Mouse (Mus musculus) spleen, adult 12 weeks (tissue): Measurements from ENCODE around the gene Anln.
A peak's percentile ranks its signal among the peaks of the same experiment; 100 is the strongest.

Source experiments
- DNase-seq: peaks from one replicate; pipeline ENCODE4 v3.0.0; 2022; ENCODE audit warnings: low spot score

Anln gene

GRCm38 (mm10) chr9:22402001-22402400, 13.0 kb upstream of the Anln start:
- DNase-seq = no peak

GRCm38 (mm10) chr9:22399021-22399420, 10.0 kb upstream of the Anln start:
- DNase-seq = no peak

DNA sequence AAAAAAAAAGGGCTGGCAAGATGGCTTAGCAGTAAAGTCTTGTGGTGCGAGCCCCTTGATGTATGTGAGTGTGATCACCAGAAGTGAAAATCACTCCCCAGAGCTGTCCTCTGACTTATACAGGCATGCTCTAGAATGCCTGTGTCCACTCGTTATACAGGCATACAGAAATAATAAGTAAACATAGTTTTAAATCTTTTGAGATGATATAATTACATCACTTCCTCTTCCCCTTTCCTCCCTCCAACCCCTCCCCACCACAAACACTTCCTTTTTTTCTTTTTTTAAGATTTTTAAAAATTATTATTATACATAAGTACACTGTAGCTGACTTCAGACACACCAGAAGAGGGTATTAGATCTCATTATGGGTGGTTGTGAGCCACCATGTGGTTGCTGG, 5.7 kb upstream of the Anln start:
- DNase-seq = no peak

DNA sequence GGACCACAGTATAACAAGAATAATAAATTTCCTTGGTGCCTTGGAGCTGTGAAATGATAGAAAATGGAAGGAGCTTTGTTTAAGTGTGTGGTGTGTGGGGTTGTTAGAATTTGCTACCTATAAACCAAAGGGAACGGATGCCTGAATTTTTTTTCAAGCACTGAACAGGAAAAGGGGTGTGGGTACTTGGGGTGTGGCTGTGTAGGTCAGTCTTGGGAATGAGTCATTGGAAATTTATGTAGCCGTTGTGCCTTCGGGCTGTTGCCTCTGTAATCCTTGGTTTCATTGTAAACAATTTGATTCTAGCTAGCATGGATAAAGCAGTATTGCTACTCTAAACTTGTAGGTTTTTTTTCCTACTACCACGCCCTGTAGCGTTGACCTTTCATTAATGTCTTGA, 1.4 kb upstream of the Anln start:
- no peak for DNase-seq

- no peak for DNase-seq
Measured at GRCm38 (mm10) chr9:22389736-22390245, 803 bp upstream of the Anln start.

DNA sequence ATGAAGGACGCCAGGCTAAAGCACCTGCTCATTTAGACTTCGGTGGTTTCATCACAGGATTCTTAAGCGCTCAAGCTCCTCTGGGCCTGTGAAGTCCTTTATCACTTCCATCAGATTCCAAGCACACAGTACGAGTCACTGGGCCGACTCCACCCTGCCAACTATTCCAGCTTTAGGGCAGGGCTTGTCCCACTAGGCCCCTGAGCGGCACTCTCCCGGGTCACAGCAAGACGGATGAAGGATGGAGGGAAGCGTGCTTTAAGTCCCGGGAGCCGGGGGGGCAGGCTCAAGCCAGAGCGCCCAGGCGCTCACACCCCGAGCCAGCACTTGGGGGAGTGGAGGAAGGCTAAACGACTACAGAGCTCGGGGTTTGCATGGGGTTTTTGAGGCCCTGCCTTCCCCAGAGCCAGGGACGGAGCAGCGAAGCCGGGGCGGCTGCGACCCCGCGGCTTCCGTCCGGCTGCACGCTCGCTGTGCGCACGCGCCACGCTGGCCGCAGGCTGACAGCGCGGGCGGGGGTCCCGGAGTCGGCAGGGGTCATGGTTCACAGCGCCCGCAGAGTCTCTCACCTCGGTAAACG, 497 bp downstream of the Anln start:
- peak; percentile 68 for DNase-seq

DNA sequence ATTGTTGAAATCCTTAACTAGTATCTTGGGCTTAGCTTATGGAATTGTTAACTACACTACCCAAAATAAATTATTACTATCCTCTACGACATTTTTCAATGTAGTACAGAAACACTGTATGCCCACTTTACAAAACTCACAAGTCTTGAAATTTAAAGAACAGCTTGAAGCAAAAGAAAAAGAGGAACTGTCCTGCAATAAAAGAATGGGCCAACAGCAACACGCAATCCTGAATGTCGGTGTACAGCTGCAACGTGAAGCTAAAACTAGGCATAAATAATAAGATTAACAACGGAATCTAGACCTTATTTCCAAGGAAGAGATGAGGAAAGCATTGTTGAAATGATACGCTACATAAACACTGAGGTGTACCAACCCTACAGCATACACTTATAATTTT, 1.1 kb downstream of the Anln start:
- no peak for DNase-seq

DNA sequence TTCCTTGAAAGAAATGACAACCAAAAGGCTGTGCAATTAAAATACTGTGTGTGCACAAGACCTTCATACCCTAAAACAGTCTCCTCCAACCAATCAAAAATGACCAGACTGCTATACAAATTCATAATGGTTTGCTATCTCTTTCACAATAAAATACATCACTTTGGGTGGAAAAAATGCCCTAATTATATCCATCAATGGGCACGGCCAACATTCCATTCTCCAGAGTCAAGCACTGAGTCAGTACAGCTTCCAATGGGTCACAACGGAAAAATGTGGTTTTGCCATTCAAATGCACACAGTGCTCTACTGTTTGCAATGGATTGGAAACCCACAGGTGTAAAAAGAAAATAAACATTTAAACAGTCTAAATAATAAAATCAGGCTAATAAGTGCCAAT, 3.1 kb downstream of the Anln start:
- no peak for DNase-seq

GRCm38 (mm10) chr9:22376086-22376485, 12.9 kb downstream of the Anln start:
- no peak for DNase-seq

DNA sequence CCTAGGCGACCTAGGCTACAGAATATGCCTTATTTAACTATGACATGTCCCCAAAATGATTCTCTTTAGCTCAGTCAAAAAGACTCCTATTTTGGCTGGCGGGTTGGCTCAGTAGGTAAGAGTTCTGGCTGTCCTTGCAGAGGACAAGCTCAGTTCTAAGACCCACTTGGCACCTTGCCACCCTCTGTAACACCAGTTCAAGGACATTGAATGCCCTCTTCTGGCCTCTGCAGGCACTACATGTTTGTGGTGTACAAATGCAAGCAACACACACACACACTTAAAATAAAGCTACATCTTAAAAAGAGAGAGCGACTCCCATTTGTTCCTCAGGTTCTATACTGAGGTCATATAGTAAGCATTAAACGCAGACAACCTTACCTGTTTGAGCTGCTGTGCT, 16.2 kb downstream of the Anln start:
- DNase-seq = no peak

DNA sequence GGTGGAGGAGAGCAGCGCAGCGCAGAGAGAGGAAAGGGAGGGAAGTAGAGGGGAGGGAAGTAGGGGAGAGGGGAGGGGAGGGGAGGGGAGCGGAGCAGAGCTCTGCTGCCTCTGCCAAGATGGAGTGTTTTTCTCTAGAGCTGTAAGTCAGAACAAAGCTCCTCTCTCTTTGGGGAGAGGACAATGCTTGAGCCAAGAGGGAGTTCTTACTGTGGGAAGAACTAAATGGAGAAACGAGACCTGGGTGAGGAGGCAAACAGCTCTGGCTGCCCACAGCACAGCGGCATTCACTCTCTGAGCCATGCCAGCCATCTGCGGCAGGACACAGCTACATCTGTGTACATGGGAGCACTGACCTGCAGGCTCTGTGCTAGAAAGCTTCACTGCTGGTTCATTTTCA, 21.0 kb downstream of the Anln start:
- no peak for DNase-seq

- DNase-seq = no peak
Measured at GRCm38 (mm10) chr9:22366621-22367020, 22.4 kb downstream of the Anln start.

DNA sequence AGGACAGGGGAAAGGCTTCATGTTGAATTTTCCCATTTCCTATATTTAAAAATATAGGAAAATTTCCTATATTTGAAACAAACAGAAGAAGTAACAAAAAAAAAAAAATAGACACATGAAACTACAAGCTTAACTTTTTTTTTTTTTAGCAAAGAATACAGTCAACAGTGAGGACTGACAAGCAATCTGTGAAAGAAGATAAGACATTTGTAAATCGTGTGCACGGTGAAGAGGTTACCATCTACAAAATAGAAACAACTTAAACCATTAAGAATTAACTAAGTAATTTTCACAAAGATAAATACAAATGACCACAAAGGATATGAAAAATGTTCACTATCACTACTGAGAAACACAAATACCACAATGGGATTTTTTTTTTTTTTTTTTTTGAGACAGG, 22.8 kb downstream of the Anln start:
- no peak for DNase-seq

- no peak for DNase-seq
Measured at GRCm38 (mm10) chr9:22360916-22361315, 28.1 kb downstream of the Anln start.

DNA sequence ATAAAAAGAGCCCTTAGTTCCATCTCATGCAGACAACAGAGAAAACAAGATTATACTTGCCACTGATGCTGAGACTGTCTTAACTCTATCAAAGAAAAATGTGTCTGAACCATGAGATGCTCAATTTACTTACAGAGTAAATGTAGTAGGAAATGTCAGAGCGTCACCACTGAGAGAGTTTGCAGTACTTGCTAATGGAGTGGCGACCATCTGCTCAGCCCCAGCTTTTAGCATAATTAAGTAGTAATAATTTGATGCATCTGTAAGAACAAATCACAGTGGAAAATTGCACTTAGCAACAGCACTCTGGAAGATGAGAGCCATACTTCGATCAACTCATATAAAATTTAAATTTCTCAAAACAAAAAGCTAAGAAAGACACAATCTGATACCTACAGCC, 33.1 kb downstream of the Anln start:
- DNase-seq = no peak

DNA sequence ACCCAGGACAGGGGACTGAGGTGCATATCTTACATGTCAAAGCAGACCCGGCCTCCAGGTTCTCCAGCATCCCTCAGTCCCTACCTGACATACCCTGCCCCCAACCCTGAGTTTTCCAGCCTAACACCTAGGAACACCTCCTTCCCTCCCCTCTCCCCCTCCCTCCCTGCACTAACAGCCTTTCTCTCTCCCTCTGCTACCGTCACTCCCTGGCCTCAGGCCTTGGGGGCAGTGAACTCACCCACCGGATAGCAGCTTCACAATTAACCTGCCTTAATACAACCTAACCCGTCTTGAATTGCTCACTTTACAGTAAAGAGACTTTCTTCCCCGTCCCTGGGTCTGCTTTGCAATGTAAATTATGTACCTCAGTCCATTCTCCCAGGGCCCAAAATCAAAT, 35.1 kb downstream of the Anln start:
- DNase-seq = no peak

DNA sequence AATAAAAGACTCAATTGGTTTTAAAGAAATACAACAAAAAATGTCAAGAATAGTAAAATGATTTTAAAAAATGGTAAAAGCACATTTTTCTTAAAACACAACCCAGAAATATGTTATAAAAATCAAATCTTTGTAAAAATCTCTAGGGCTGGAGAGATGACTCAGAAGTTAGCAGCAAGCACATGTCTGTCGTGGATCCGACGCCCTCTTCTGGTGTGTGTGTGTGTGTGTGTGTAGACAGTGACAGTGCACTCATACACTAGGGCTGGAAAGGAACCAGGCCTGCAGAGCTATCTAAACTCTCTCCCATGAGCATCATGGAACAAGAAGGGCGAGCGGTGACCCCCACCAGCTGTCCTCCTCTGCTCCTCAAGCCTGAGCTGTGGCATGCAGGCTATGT, 35.5 kb downstream of the Anln start:
- no peak for DNase-seq

GRCm38 (mm10) chr9:22340331-22340730, 48.7 kb downstream of the Anln start:
- no peak for DNase-seq

GRCm38 (mm10) chr9:22337217-22337616, 51.8 kb downstream of the Anln start:
- DNase-seq = no peak

DNA sequence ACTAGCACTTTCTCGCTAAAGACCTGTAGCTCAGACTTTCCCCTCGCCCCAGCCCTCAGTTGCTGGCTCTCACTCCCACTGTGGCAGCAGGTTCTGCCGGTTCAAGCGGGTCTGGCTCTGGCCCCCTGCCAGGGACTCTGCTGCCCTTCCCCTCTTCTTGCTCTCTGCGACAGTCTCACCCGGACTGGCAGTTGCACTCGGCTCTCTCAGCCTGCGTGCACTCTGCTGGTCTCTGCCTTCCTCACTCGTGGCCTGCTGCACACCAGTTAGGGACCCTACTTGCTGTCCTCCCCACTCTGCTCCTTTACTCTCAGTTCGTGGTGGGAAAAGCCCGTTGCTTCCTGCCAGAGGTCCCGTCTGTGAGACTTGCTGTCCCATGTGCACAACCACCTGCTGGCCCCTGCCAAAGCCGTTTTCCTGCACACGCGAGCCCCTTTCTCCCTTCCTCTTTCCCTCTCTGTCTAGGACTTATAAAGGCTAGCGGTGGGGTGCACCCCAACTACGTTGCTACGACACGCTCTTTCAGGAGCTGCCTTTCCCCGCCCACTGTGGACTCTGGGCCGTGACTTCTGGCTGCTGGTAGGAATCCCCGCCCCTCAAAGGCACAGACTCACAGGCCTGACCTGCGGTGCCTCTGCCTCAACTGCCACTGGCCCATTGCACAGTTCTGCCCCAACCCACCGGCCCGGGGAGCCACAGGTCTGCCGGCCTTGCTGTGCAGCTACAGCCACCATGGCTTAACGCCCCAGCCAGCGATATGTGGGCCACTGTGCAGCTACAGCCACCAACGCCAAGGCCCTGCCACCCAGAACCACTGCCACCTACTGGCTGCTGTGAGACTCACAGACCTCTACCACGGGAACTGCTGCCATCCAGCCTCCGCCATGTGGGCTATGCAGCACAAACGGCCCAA, 61.3 kb downstream of the Anln start:
- peak; percentile 83 for DNase-seq

GRCm38 (mm10) chr9:22327099-22327474, 61.9 kb downstream of the Anln start:
- DNase-seq = no peak

DNA sequence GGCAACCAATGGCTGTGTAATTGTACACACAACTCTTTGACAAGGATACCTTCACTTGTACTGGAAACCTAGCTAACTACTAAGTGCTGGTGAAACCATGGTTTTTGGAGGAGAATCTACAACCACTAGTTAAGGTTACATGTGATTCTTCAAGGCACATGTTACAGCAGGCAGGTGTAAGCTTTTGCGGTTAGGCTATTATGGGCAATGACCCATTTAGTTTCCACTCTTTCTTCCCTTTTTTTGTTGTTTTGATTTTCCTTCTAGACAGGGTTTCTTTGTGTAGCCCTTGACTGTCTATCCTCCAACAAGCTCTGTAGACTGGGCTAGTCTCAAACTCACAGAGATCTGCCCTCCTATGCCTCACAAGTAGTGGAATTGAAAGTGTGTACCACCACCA, 64.4 kb downstream of the Anln start:
- no peak for DNase-seq

GRCm38 (mm10) chr9:22322381-22323211, 66.4 kb downstream of the Anln start:
- peak; percentile 40 for DNase-seq
